Mouse (Mus musculus) liver, postnatal 0 days (tissue): ENCODE data around the gene Cbr4. TPM values are rescaled to one million over a fixed set of nuclear protein-coding genes. Genes with fewer than 3 reads are reported as not detected.

ENCODE experiments used
- ATAC-seq: fragments of 200-750 bp; cut with Nextera tagmentation; 2 replicates; pipeline ENCODE4 v1.8.0; 2017; ENCODE audit warnings: mild to moderate bottlenecking, moderate library complexity
- DNase-seq: peaks from one replicate; pipeline ENCODE4 v3.0.0-alpha.2; 2016
- H3K27ac ChIP-seq: fragments of 300-500 bp; sonication (generic); 2 replicates; pipeline ENCODE4 v1.5.1; 2014; ENCODE audit warnings: antibody characterized with exemption, moderate library complexity, mild to moderate bottlenecking, low read depth
- H3K27me3 ChIP-seq: fragments of 300-500 bp; sonication (generic); 2 replicates; pipeline ENCODE4 v1.6.1; 2014; ENCODE audit warnings: low read length, control low read depth, mixed read lengths; ENCODE audit not compliant: insufficient read depth
- H3K36me3 ChIP-seq: fragments of 300-500 bp; sonication (generic); replicated peaks from 2 replicates; pipeline ENCODE4 v1.6.1; 2014; ENCODE audit warnings: mild to moderate bottlenecking, control low read depth, low read length, moderate library complexity, mixed read lengths; ENCODE audit not compliant: insufficient read depth
- H3K4me1 ChIP-seq: fragments of 300-500 bp; sonication (generic); 2 replicates; pipeline ENCODE4 v1.6.1; 2014; ENCODE audit warnings: antibody characterized with exemption, mild to moderate bottlenecking, control low read depth; ENCODE audit not compliant: insufficient read depth
- H3K4me2 ChIP-seq: fragments of 300-500 bp; sonication (generic); 2 replicates; pipeline ENCODE4 v1.6.1; 2014; ENCODE audit warnings: low read depth, mild to moderate bottlenecking, low read length, moderate library complexity, mixed read lengths
- H3K4me3 ChIP-seq: fragments of 300-500 bp; sonication (generic); 2 replicates; pipeline ENCODE4 v1.5.1; 2014; ENCODE audit warnings: low read depth, low read length
- H3K9ac ChIP-seq: fragments of 300-500 bp; sonication (generic); replicated peaks from 2 replicates; pipeline ENCODE4 v1.6.1; 2014; ENCODE audit warnings: mild to moderate bottlenecking, moderate library complexity
- H3K9me3 ChIP-seq: fragments of 300-500 bp; sonication (generic); 2 replicates; pipeline ENCODE4 v1.6.1; 2016; ENCODE audit warnings: mild to moderate bottlenecking, control low read depth, low read length, mixed read lengths
- CTCF ChIP-seq: sonication (generic); IDR thresholded peaks from 2 replicates; pipeline ENCODE4 v1.5.1; 2016; ENCODE audit warnings: antibody characterized with exemption, low read depth
- EP300 ChIP-seq: IDR thresholded peaks from 2 replicates; pipeline ENCODE4 v1.6.1; 2016; ENCODE audit warnings: antibody characterized with exemption, low read depth, mild to moderate bottlenecking
- WGBS: fragments of 180-500 bp; shearing (Covaris S2); extraction: QIAGEN DNeasy Blood & Tissue Kit; methylation state at CpG from one replicate; pipeline ENCODE4 v1.1.7; 2014; ENCODE audit not compliant: insufficient replicate concordance; 5-methylcytosine and 5-hydroxymethylcytosine counted together
- polyA plus RNA-seq: library from polyadenylated mRNA; unstranded; fragments of >200 nt; fragmentation: Nextera tagmentation; extraction: Ambion mirVana; gene quantifications from 2 replicates; pipeline ENCODE4 v1.2.1, GENCODE M21; 2015

The Cbr4 gene
- polyA plus RNA-seq, 1 experiment from 2014 or later = 54.8 TPM

DNA sequence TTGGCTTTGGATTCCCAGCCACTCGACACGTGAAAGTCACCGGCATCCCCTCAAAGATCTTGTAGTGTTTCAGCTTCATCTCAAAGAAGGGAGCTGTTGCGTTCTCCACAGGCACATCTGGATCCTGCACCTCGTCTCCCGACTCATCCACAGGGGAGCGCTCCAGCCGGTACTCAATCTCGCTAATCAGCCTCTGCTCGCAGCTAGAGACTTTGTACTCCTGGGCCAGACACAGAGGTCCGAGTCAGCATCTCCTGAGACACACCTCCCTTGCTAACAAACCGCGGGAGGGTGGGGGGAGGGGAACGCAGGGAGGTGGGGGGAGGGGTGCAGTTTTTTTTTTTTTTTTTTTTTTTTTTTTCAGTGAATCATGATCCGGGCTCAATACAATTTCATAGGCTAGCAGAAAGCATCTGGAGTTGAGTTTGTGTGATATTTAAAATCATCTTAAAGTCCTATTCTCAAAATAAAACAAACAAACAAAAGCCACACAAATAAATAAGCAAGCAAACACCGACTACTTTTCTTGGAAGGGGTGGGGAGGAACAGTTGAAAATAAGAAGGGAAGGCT is 45.9 kb downstream of the Cbr4 start:
- Histone ChIP-seq H3K9ac (no peak overlapping the region), H3K4me3 (no peak overlapping the region), H3K36me3 (peaks cover 14% of the 10 kb centered on the region), H3K27me3 (no peaks in the 10 kb centered on the region), H3K4me1 (no peaks in the 10 kb centered on the region), H3K27ac (no peak overlapping the region), H3K4me2 (no peak overlapping the region), H3K9me3 (no peaks in the 10 kb centered on the region)
- TF ChIP-seq EP300 (no peak), CTCF (no peak)
- DNase-seq (no peak), ATAC-seq (no peak)
- WGBS = 61% methylated on average over 16 of the region's 16 CpGs

DNA sequence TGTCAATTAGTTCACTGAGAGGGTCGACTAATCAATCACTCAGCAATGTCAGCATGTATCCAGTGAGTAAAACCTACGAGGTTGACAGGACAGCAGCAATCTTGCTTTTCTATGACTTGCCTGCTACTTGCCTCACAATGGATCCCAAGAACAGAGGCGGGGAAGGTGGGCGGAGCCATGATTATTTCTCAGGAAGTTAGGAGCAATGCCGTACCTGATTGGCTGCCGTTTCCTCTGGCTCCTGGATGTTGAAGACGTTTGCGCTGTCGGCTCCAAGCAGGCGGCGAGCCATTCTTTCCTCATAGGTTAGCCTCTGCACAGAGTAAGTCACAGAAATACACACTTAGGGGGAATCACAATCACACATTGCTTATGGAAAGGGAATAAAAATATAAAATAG is 47.9 kb downstream of the Cbr4 start:
- no peaks in the 10 kb centered on the region for H3K27me3 ChIP-seq
- no peak overlapping the region for H3K27ac ChIP-seq
- H3K9ac ChIP-seq = no peak overlapping the region
- H3K4me1 ChIP-seq = no peaks in the 10 kb centered on the region
- H3K36me3 ChIP-seq = peaks cover 11% of the 10 kb centered on the region
- TF ChIP-seq EP300 = no peak
- no peak for TF ChIP-seq CTCF
- DNase-seq = no peak
- 84% methylated on average over 11 of the region's 11 CpGs for WGBS
- ATAC-seq = no peak
- H3K4me2 ChIP-seq = no peak overlapping the region
- H3K9me3 ChIP-seq = no peaks in the 10 kb centered on the region
- no peak overlapping the region for H3K4me3 ChIP-seq

DNA sequence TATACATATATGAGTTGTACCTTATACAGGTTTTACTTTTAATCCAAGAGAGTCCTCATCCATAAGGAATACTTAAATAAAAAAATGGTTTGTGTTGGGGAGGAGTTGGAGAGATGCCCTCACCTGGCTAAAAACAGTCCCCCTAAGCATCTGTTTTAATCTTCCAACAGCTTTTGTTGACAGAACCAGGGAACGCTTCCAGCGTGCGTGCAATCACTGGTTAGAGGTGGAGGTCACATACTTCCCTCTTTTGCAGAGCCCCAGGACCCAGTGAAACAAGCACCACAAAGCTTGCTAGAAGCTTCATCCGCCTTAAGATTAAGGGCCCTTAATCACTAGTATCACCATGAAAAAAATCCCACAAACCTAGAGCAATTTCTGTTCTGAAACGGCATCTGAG is 49.9 kb downstream of the Cbr4 start:
- 71% methylated on average over 5 of the region's 5 CpGs for WGBS
- Histone ChIP-seq H3K9me3 (no peaks in the 10 kb centered on the region), H3K4me1 (no peaks in the 10 kb centered on the region), H3K9ac (no peak overlapping the region), H3K36me3 (peaks cover 5% of the 10 kb centered on the region), H3K4me2 (no peak overlapping the region), H3K27ac (no peak overlapping the region), H3K4me3 (no peak overlapping the region), H3K27me3 (no peaks in the 10 kb centered on the region)
- ATAC-seq (no peak), DNase-seq (no peak)
- TF ChIP-seq EP300 (no peak), CTCF (no peak)

DNA sequence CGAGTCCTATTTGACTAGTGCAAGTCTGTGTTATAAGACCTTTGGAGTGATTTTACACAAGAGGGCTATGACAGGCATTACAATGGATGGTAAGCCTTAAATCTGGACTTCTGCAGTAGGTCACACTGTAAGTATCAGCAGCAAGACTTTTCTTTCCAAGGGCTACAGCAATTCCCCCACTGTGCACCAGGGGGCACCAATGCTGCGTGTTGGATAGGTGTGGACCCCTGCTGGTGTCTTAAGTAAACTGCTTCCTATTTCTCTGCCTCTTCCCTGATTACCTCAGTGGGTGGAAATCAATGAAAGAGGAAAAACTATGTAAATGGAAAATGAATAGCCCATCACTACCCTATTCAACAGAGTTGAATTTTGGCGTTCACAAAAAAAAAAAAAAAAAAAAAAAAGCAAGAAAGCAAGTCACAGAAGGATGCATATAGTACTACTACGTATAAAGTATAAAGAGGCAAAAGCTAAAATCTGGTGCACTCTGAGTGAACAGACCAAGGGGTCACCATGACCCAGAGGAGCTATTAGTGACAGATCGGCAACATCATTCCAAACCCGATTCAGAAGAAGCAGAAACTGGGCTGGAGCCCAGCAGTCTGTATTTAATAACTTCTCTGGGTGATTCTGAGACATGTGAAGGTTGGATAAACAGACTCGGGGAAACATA is 52.4 kb downstream of the Cbr4 start:
- H3K27me3 ChIP-seq = no peaks in the 10 kb centered on the region
- WGBS = 50% methylated on average over 7 of the region's 7 CpGs
- ATAC-seq = peak; percentile 47
- peaks cover 2% of the 10 kb centered on the region for H3K36me3 ChIP-seq
- TF ChIP-seq CTCF = peak; percentile 99
- no peak for TF ChIP-seq EP300
- peak; percentile 85 for DNase-seq
- H3K4me2 ChIP-seq = no peak overlapping the region
- H3K4me3 ChIP-seq = no peak overlapping the region
- no peaks in the 10 kb centered on the region for H3K9me3 ChIP-seq
- H3K9ac ChIP-seq = no peak overlapping the region
- H3K27ac ChIP-seq = no peak overlapping the region
- no peaks in the 10 kb centered on the region for H3K4me1 ChIP-seq

DNA sequence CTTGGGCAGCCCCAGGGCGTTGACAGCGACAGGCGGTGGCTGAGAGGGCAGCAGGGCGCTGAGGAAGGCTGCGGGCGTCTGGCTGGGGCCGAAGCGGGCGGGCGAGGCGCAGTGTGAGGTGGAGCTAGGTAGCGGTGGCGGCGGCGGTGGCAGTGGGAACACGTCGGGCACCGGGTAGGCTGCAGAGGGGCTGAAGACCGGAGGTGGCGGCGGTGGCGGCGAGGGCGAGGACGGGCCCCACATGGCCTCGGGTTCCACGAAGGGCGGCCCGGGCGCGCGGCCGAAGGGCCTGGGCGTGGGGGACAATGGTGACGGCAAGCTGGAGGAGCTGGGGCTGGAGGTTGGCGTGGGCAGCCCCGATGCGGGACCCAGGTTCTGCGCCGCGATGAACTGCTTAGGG is 62.1 kb downstream of the Cbr4 start:
- Histone ChIP-seq H3K9me3 (peaks cover 18% of the 10 kb centered on the region), H3K27me3 (no peaks in the 10 kb centered on the region), H3K4me1 (no peaks in the 10 kb centered on the region), H3K4me3 (no peak overlapping the region), H3K9ac (no peak overlapping the region), H3K36me3 (peaks cover 21% of the 10 kb centered on the region), H3K27ac (no peak overlapping the region), H3K4me2 (no peak overlapping the region)
- ATAC-seq (no peak), DNase-seq (no peak)
- TF ChIP-seq EP300 = no peak
- no peak for TF ChIP-seq CTCF
- 89% methylated on average over 35 of the region's 41 CpGs for WGBS

DNA sequence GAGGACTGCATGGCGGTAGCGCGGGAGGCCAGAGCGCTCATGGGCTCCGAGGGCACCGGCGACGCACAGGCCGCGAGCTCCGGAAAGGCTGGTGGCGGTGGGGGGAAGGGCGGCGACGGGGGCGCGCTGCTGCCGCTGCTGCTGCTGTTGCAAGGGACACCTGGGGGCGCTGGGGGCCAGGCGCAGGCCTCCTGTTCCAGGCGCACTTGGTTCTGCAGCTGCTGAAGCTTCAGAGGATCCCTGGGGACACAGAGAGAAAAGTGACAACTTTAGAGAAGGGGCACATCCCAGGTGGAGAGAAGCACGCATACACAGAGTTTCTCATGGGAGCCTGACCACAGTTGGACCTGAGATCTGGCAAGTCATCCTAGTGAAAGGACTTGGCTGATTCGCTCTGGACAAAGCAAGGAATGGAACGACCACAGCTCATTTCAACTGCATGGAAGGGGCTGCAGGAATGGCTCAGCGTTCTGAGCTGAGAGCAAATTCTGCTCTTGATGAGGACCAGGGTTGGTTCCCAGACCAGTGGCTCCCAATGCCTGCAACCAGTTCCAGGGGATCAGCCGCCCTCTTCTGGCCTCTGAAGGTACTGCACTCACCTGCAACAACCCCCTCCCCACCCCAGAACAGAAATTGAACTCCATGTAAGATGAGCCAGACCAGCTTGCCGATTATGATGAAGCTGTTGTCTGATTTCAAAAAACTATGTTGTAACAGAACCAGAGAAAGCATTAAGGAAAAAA is 62.6 kb downstream of the Cbr4 start:
- H3K27ac ChIP-seq = no peak overlapping the region
- TF ChIP-seq CTCF (peak; percentile 50), EP300 (no peak)
- DNase-seq (peak; percentile 26), ATAC-seq (no peak)
- peaks cover 21% of the 10 kb centered on the region for H3K36me3 ChIP-seq
- no peak overlapping the region for H3K9ac ChIP-seq
- H3K27me3 ChIP-seq = no peaks in the 10 kb centered on the region
- no peaks in the 10 kb centered on the region for H3K4me1 ChIP-seq
- no peak overlapping the region for H3K4me2 ChIP-seq
- no peak overlapping the region for H3K4me3 ChIP-seq
- H3K9me3 ChIP-seq = peaks cover 18% of the 10 kb centered on the region
- 80% methylated on average over 27 of the region's 27 CpGs for WGBS
